Mouse (Mus musculus): ENCODE results near the gene Sh2b3. TPM values are rescaled to one million over a fixed set of nuclear protein-coding genes. Genes with fewer than 3 reads are reported as not detected.
"Not testable (repeated sequence)": the region's sequence is repeated elsewhere in the genome, so short reads cannot be mapped to it uniquely, and the experiment has no call there.

Sh2b3 gene
- total RNA-seq, 2 experiments from 2014 or later: 22.0 to 22.5 TPM

- intact Hi-C loops (cut with DNase I): loop anchor here (10.0 kb wide), 1 partner anchor 52 kb away; no protein-coding TSS in a partner anchor
- DNase-seq (ENCODE audit: low spot score in 2 of 2): not testable (repeated sequence)
Measured at GRCm38 (mm10) chr5:121847269-121847668, 9.8 kb upstream of the Sh2b3 start.

- no peak for DNase-seq (ENCODE audit: low spot score in 2 of 2)
- intact Hi-C loops (cut with DNase I): loop anchor here (10.0 kb wide), 1 partner anchor 52 kb away; no protein-coding TSS in a partner anchor
Measured at GRCm38 (mm10) chr5:121846322-121846721, 8.9 kb upstream of the Sh2b3 start.

- DNase-seq (ENCODE audit: low spot score in 2 of 2): no peak
- intact Hi-C loops (cut with DNase I): loop anchor here (10.0 kb wide), 1 partner anchor 51 kb away; no protein-coding TSS in a partner anchor
Measured at GRCm38 (mm10) chr5:121845361-121845760, 7.9 kb upstream of the Sh2b3 start.

- intact Hi-C loops (cut with DNase I): loop anchor here (5.0 to 10.0 kb wide), 2 partner anchors 49 to 131 kb away; partner anchors contain the start of gene Atxn2
- no peak for DNase-seq (ENCODE audit: low spot score in 2 of 2)
Measured at GRCm38 (mm10) chr5:121843138-121843905, 5.9 kb upstream of the Sh2b3 start.

GRCm38 (mm10) chr5:121842665-121843118 lies 5.2 kb upstream of the Sh2b3 start:
- intact Hi-C loops (cut with DNase I): loop anchor here (5.0 to 10.0 kb wide), 2 partner anchors 48 to 130 kb away; partner anchors contain the start of gene Atxn2
- peak; percentile 75 to 78 for DNase-seq (ENCODE audit: low spot score in 2 of 2)

GRCm38 (mm10) chr5:121841973-121842372 lies 4.5 kb upstream of the Sh2b3 start:
- DNase-seq (ENCODE audit: low spot score in 2 of 2): no peak

GRCm38 (mm10) chr5:121841516-121841915 lies 4.1 kb upstream of the Sh2b3 start:
- no peak for DNase-seq (ENCODE audit: low spot score in 2 of 2)
- intact Hi-C loops (cut with DNase I): loop anchor here (5.0 to 10.0 kb wide), 2 partner anchors 47 to 129 kb away; partner anchors contain the start of gene Atxn2

More at GRCm38 (mm10) chr5:121841973-121842372, 4.5 kb upstream of the Sh2b3 start:
- intact Hi-C loops (cut with DNase I): loop anchor here (5.0 to 10.0 kb wide), 2 partner anchors 47 to 130 kb away; partner anchors contain the start of gene Atxn2

- intact Hi-C loops (cut with DNase I): no loop called here
- no peak for DNase-seq (ENCODE audit: low spot score in 2 of 2)
Measured at GRCm38 (mm10) chr5:121839128-121839473, 1.7 kb upstream of the Sh2b3 start.

GRCm38 (mm10) chr5:121838341-121839127 lies 1.1 kb upstream of the Sh2b3 start:
- DNase-seq (ENCODE audit: low spot score in 2 of 2): peak; percentile 52 to 60
- intact Hi-C loops (cut with DNase I): no loop called here

- DNase-seq (ENCODE audit: low spot score in 2 of 2): peak; percentile 79 to 84
- intact Hi-C loops (cut with DNase I): loop anchor here (2.0 kb wide), 1 partner anchor 22 kb away; no protein-coding TSS in a partner anchor
Measured at GRCm38 (mm10) chr5:121836692-121837415, 592 bp downstream of the Sh2b3 start.

- no peak for DNase-seq (ENCODE audit: low spot score in 2 of 2)
- intact Hi-C loops (cut with DNase I): loop anchor here (2.0 kb wide), 1 partner anchor 21 kb away; no protein-coding TSS in a partner anchor
Measured at GRCm38 (mm10) chr5:121835949-121836691, 1.3 kb downstream of the Sh2b3 start.

- DNase-seq (ENCODE audit: low spot score in 2 of 2): no peak
- intact Hi-C loops (cut with DNase I): no loop called here
Measured at GRCm38 (mm10) chr5:121834991-121835747, 2.3 kb downstream of the Sh2b3 start.

- no peak for DNase-seq (ENCODE audit: low spot score in 2 of 2)
- intact Hi-C loops (cut with DNase I): no loop called here
Measured at GRCm38 (mm10) chr5:121834241-121834606, 3.2 kb downstream of the Sh2b3 start.

GRCm38 (mm10) chr5:121833572-121834240 lies 3.7 kb downstream of the Sh2b3 start:
- DNase-seq (ENCODE audit: low spot score in 2 of 2): no peak
- intact Hi-C loops (cut with DNase I): no loop called here

GRCm38 (mm10) chr5:121833159-121833558 lies 4.3 kb downstream of the Sh2b3 start:
- DNase-seq (ENCODE audit: low spot score in 2 of 2): no peak
- intact Hi-C loops (cut with DNase I): no loop called here

GRCm38 (mm10) chr5:121832376-121833155 lies 4.9 kb downstream of the Sh2b3 start:
- no peak for DNase-seq (ENCODE audit: low spot score in 2 of 2)
- intact Hi-C loops (cut with DNase I): no loop called here
